27 mouse cellular contexts compared by ENCODE assay signal in the genomic region with DNA sequence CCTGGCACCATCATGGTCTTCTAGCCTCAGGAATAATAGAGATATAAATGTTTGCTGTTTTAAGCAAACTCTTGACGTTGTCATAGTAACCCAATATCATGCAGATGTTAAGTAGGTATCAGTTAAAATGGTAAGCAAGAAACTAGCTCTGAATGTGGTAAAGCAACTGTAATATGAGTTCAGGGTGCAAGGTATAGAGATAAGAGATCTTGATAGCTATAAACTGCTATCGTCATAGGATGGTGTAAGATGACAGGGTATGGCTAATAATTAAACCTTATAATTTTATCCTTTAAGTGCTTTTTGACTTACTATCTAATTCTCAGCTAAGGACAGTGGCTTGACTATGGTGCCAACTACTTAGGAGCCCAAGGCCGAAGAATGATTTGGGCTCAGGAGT. TPM values are rescaled to one million over a fixed set of nuclear protein-coding genes. Genes with fewer than 3 reads are reported as not detected.
DNase-seq lines count a peak whose midpoint lies in the region; ATAC-seq and TF ChIP-seq lines count a peak whose summit lies in the region.
"Had no signal": no experiment of that assay in that cellular context is flagged by ENCODE, and none has a peak within 500 bp of the region (broad histone marks: within the 10 kb centered on the region; RNA-seq: fewer than 3 reads in every experiment).

No protein-coding gene starts in this region.

- H3K27ac ChIP-seq in intestine, embryonic 15.5 days, result no peak overlapping the region
- no peak overlapping the region for H3K27ac ChIP-seq in intestine, postnatal 0 days (ENCODE audit: low read depth, low read length)
- peak overlapping the region; percentile 45; the same call in 1 of the 2 replicates for H3K27ac ChIP-seq in small intestine, adult 2 months (ENCODE audit: insufficient read depth, low read depth, low read length)
- H3K27ac ChIP-seq: embryonic facial prominence, embryonic 13.5 days; embryonic facial prominence, embryonic 15.5 days; forebrain, embryonic 10.5 days; forebrain, embryonic 12.5 days had no signal

- H3K4me2 ChIP-seq in intestine, embryonic 15.5 days (replicated peaks), result no peak overlapping the region
- H3K4me2 ChIP-seq in intestine, postnatal 0 days (replicated peaks; ENCODE audit: low read depth), result no peak overlapping the region
- H3K4me2 ChIP-seq: embryonic facial prominence, embryonic 13.5 days; embryonic facial prominence, embryonic 15.5 days; forebrain, embryonic 12.5 days had no signal

- no peak for TF ChIP-seq CTCF in intestine, postnatal 0 days (IDR thresholded peaks at IDR 0.05; ENCODE audit: low read depth)
- no peak for TF ChIP-seq CTCF in small intestine, adult 2 months (IDR thresholded peaks at IDR 0.05; ENCODE audit: extremely low read depth, insufficient read length, insufficient replicate concordance, low read depth, low read length)

- no peak for TF ChIP-seq POLR2A in small intestine, adult 2 months (IDR thresholded peaks at IDR 0.05; ENCODE audit: low read depth, low read length)

- WGBS in intestine, embryonic 15.5 days, result 73% methylated on average over 3 of the region's 3 CpGs
- 50% methylated on average over 3 of the region's 3 CpGs for WGBS in intestine, postnatal 0 days
- 33% methylated on average over 3 of the region's 3 CpGs for WGBS in small intestine, adult 2 months

- H3K9me3 ChIP-seq in intestine, embryonic 15.5 days, result no peaks in the 10 kb centered on the region
- no peaks in the 10 kb centered on the region for H3K9me3 ChIP-seq in intestine, postnatal 0 days (ENCODE audit: control insufficient read depth)
- H3K9me3 ChIP-seq: embryonic facial prominence, embryonic 13.5 days; embryonic facial prominence, embryonic 15.5 days; forebrain, embryonic 10.5 days; forebrain, embryonic 12.5 days; G1E had no signal

- no peak for DNase-seq in embryo, embryonic 10 days (ENCODE audit: low spot score)
- DNase-seq in kidney, postnatal 4 days, result no peak
- DNase-seq: adrenal gland, adult 8-10 months; adrenal gland, postnatal 14 days; adrenal gland, postnatal 36 days; B cell, adult 2 months; cerebellum, adult 11-12 months; cerebellum, adult 2 months; cerebellum, adult 9-10 months; cerebellum, postnatal 10 days; cerebellum, postnatal 25 days; embryo, embryonic 11 days had no signal

- ATAC-seq in intestine, embryonic 15.5 days, result peak; percentile 96
- ATAC-seq in intestine, postnatal 0 days, result peak; percentile 85
- ATAC-seq: activated CD4-positive, CD25-positive, alpha-beta regulatory T cell, adult 4 months; CD4-positive, CD25-positive, alpha-beta regulatory T cell, adult 4 months; forebrain, embryonic 14.5 days; forebrain, embryonic 16.5 days; Patski had no signal

- H3K4me3 ChIP-seq in intestine, embryonic 15.5 days (replicated peaks), result no peak overlapping the region
- H3K4me3 ChIP-seq in intestine, postnatal 0 days (ENCODE audit: low read depth, low read length), result no peak overlapping the region
- H3K4me3 ChIP-seq in small intestine, adult 2 months (ENCODE audit: low read depth, low read length), result no peak overlapping the region
- H3K4me3 ChIP-seq: embryonic facial prominence, embryonic 13.5 days; embryonic facial prominence, embryonic 15.5 days; erythroblast, embryonic 14.5 days; forebrain, embryonic 10.5 days; forebrain, embryonic 12.5 days had no signal

- H3K9ac ChIP-seq in intestine, embryonic 15.5 days, result no peak overlapping the region
- H3K9ac ChIP-seq in intestine, postnatal 0 days (ENCODE audit: low read depth, low read length), result no peak overlapping the region
- H3K9ac ChIP-seq: embryonic facial prominence, embryonic 13.5 days; embryonic facial prominence, embryonic 15.5 days; forebrain, embryonic 12.5 days had no signal

- no peaks in the 10 kb centered on the region for H3K4me1 ChIP-seq in intestine, embryonic 15.5 days (replicated peaks)
- H3K4me1 ChIP-seq in intestine, postnatal 0 days (replicated peaks; ENCODE audit: control insufficient read depth, insufficient read depth, low read length), result no peaks in the 10 kb centered on the region
- H3K4me1 ChIP-seq in small intestine, adult 2 months (ENCODE audit: control insufficient read depth, insufficient read depth, insufficient read length, low read length), result peaks cover 4% of the 10 kb centered on the region; the same call in 1 of the 2 replicates
- H3K4me1 ChIP-seq: embryonic facial prominence, embryonic 13.5 days; embryonic facial prominence, embryonic 15.5 days; forebrain, embryonic 10.5 days; forebrain, embryonic 12.5 days had no signal

- no peaks in the 10 kb centered on the region for H3K27me3 ChIP-seq in intestine, embryonic 15.5 days (replicated peaks)
- no peaks in the 10 kb centered on the region for H3K27me3 ChIP-seq in intestine, postnatal 0 days (replicated peaks; ENCODE audit: control insufficient read depth, insufficient read depth, low read length)
- no peaks in the 10 kb centered on the region for H3K27me3 ChIP-seq in small intestine, adult 2 months (ENCODE audit: control insufficient read depth, insufficient read depth, low read length)
- H3K27me3 ChIP-seq: CH12.LX; embryonic facial prominence, embryonic 13.5 days; embryonic facial prominence, embryonic 15.5 days; forebrain, embryonic 12.5 days; Patski had no signal

- no peaks in the 10 kb centered on the region for H3K36me3 ChIP-seq in intestine, embryonic 15.5 days
- H3K36me3 ChIP-seq in intestine, postnatal 0 days (ENCODE audit: control insufficient read depth, insufficient read depth), result no peaks in the 10 kb centered on the region
- 0 out of 2 replicates have a peak, but pooled peaks cover 2% of the 10 kb centered on the region for H3K36me3 ChIP-seq in small intestine, adult 2 months (ENCODE audit: control insufficient read depth, insufficient read depth, low read length)
- H3K36me3 ChIP-seq: forebrain, embryonic 12.5 days had no signal

RNA-seq across cellular contexts. Expression of a gene that starts 44.6 kb away (rescaled TPM):
- polyA plus RNA-seq in intestine, embryonic 15.5 days (2015; fragmentation: Nextera tagmentation; extraction: Ambion mirVana), result 30.9 and 32.3 TPM in 2 replicates
- 11.2 and 11.9 TPM in 2 replicates for polyA plus RNA-seq in intestine, postnatal 0 days (2015; fragmentation: Nextera tagmentation; extraction: Ambion mirVana)
- polyA plus RNA-seq in small intestine, adult 2 months (2012; rRNA removed), result 5.1 and 12.5 TPM in 2 replicates
